In genomic region chr19:55257656-55258375, GRCm38 (mm10) we compare ENCODE assay signal across 16 mouse cellular contexts. TPM values are rescaled to one million over a fixed set of nuclear protein-coding genes. Genes with fewer than 3 reads are reported as not detected.
DNase-seq lines count a peak whose midpoint lies in the region; ATAC-seq and TF ChIP-seq lines count a peak whose summit lies in the region.
"Had no signal": no experiment of that assay in that cellular context is flagged by ENCODE, and none has a peak within 500 bp of the region (broad histone marks: within the 10 kb centered on the region; RNA-seq: fewer than 3 reads in every experiment).

No protein-coding gene starts in this region.

- H3K9ac ChIP-seq in liver, embryonic 16.5 days (ENCODE audit: low read depth, low read length): no peak overlapping the region
- H3K9ac ChIP-seq in hindbrain, embryonic 16.5 days (ENCODE audit: low read depth, low read length): no peak overlapping the region
- H3K9ac ChIP-seq: forebrain, embryonic 15.5 days; midbrain, embryonic 12.5 days; neural tube, embryonic 15.5 days had no signal

- no peaks in the 10 kb centered on the region for H3K79me2 ChIP-seq in myocyte (ENCODE audit: control insufficient read depth, insufficient read depth)

- H3K4me3 ChIP-seq in liver, embryonic 16.5 days (ENCODE audit: low read depth, low read length): no peak overlapping the region
- no peak overlapping the region for H3K4me3 ChIP-seq in myocyte
- H3K4me3 ChIP-seq in hindbrain, embryonic 16.5 days (ENCODE audit: low read length): no peak overlapping the region
- H3K4me3 ChIP-seq: forebrain, embryonic 15.5 days; midbrain, embryonic 12.5 days; neural tube, embryonic 15.5 days had no signal

- no peaks in the 10 kb centered on the region for H3K27me3 ChIP-seq in liver, embryonic 16.5 days (ENCODE audit: control insufficient read depth, insufficient read depth, low read depth, low read length)
- H3K27me3 ChIP-seq in myocyte (ENCODE audit: control insufficient read depth, insufficient read depth, insufficient read length): no peaks in the 10 kb centered on the region
- no peaks in the 10 kb centered on the region for H3K27me3 ChIP-seq in hindbrain, embryonic 16.5 days (replicated peaks; ENCODE audit: control insufficient read depth, insufficient read depth, low read length)
- H3K27me3 ChIP-seq: forebrain, embryonic 15.5 days; midbrain, embryonic 12.5 days; neural tube, embryonic 15.5 days had no signal

- peak overlapping the region; percentile 67 for H3K27ac ChIP-seq in liver, embryonic 16.5 days (ENCODE audit: low read length)
- H3K27ac ChIP-seq in hindbrain, embryonic 16.5 days (ENCODE audit: low read depth, low read length): no peak overlapping the region
- H3K27ac ChIP-seq: forebrain, embryonic 15.5 days; midbrain, embryonic 12.5 days; neural tube, embryonic 15.5 days had no signal

- no peaks in the 10 kb centered on the region for H3K36me3 ChIP-seq in liver, embryonic 16.5 days (ENCODE audit: control insufficient read depth, insufficient read depth)
- no peaks in the 10 kb centered on the region for H3K36me3 ChIP-seq in myocyte (ENCODE audit: control insufficient read depth, insufficient read depth)
- H3K36me3 ChIP-seq in hindbrain, embryonic 16.5 days (ENCODE audit: control insufficient read depth, insufficient read depth, low read length): no peaks in the 10 kb centered on the region
- H3K36me3 ChIP-seq: forebrain, embryonic 15.5 days; midbrain, embryonic 12.5 days; neural tube, embryonic 15.5 days had no signal

- H3K4me2 ChIP-seq in liver, embryonic 16.5 days (ENCODE audit: low read depth, low read length): 0 out of 2 replicates have a peak overlapping the region, but pooled peaks have one; percentile 4
- no peak overlapping the region for H3K4me2 ChIP-seq in myocyte (ENCODE audit: low read depth)
- no peak overlapping the region for H3K4me2 ChIP-seq in hindbrain, embryonic 16.5 days (ENCODE audit: low read length)
- H3K4me2 ChIP-seq: forebrain, embryonic 15.5 days; midbrain, embryonic 12.5 days; neural tube, embryonic 15.5 days had no signal

- H3ac ChIP-seq in myocyte (ENCODE audit: control insufficient read depth, insufficient read length): no peak overlapping the region

- 30% methylated on average over 5 of the region's 5 CpGs for WGBS in liver, embryonic 16.5 days (ENCODE audit: insufficient replicate concordance)
- WGBS in hindbrain, embryonic 16.5 days: 88% methylated on average over 5 of the region's 5 CpGs

- H3K9me3 ChIP-seq in liver, embryonic 16.5 days (replicated peaks; ENCODE audit: control insufficient read depth, low read length): no peaks in the 10 kb centered on the region
- H3K9me3 ChIP-seq in hindbrain, embryonic 16.5 days (ENCODE audit: control insufficient read depth, low read length): no peaks in the 10 kb centered on the region
- H3K9me3 ChIP-seq: forebrain, embryonic 15.5 days; midbrain, embryonic 12.5 days; neural tube, embryonic 15.5 days had no signal

- ATAC-seq in liver, embryonic 16.5 days (ENCODE audit: low read depth): peak; percentile 61
- no peak for ATAC-seq in hindbrain, embryonic 16.5 days
- ATAC-seq: forebrain, embryonic 15.5 days had no signal

- TF ChIP-seq POLR2A in myocyte (IDR thresholded peaks at IDR 0.05; ENCODE audit: insufficient read length, low read depth): no peak

- peaks cover 60% of the 10 kb centered on the region for H3K4me1 ChIP-seq in liver, embryonic 16.5 days (ENCODE audit: control insufficient read depth, low read depth, low read length)
- peaks cover 10% of the 10 kb centered on the region for H3K4me1 ChIP-seq in hindbrain, embryonic 16.5 days (ENCODE audit: control insufficient read depth, insufficient read depth, low read depth, low read length)

- DNase-seq in adrenal gland, adult 8-10 months: peak; percentile 28
- no peak for DNase-seq in adrenal gland, postnatal 4 days (ENCODE audit: low spot score in 2 of 2)
- peak; percentile 99 for DNase-seq in fat pad, adult 2 months (ENCODE audit: extremely low read depth, low read depth, low spot score)
- no peak for DNase-seq in layer of hippocampus, adult 11-12 months (ENCODE audit: low spot score)
- no peak for DNase-seq in frontal cortex, postnatal 25 days (ENCODE audit: low spot score in 2 of 2)
- DNase-seq: B cell, adult 2 months; right cerebral cortex, postnatal 25 days; thymus, postnatal 36 days had no signal

TF ChIP-seq in myocyte, 11 proteins besides CTCF, POLR2A, EP300 and RAD21:
- TF ChIP-seq CEBPB (IDR thresholded peaks at IDR 0.05; ENCODE audit: insufficient read depth, poor library complexity, severe bottlenecking) (peak; percentile 64; the same call in 1 of the 2 replicates), E2F4 (IDR thresholded peaks at IDR 0.05; ENCODE audit: insufficient read depth) (no peak)

RNA-seq across cellular contexts. Expression of gene Acsl5, which starts 6.1 kb away (rescaled TPM):
- 100 to 1,000 TPM in 1 of 4 experiments, 10 to 100 TPM in 3; 47.1 to 132 (median 70.1) TPM for total RNA-seq in adrenal gland, adult 8-10 months (2022)
- 10 to 100 TPM; 55.7 to 89.0 TPM for total RNA-seq in adrenal gland, postnatal 4 days (2021)
- polyA plus RNA-seq in liver, embryonic 16.5 days (2015; fragmentation: Nextera tagmentation; extraction: Ambion mirVana): 203 and 205 TPM in 2 replicates
- polyA plus RNA-seq in myocyte (2012; fragmentation: generic; extraction: Trizol): 16.0 TPM
- polyA plus RNA-seq in hindbrain, embryonic 16.5 days (2015; fragmentation: Nextera tagmentation; extraction: Ambion mirVana): 19.7 and 20.1 TPM in 2 replicates

RNA-seq across cellular contexts. Expression of gene Gucy2g, which starts 16.8 kb away (rescaled TPM):
- total RNA-seq in adrenal gland, adult 8-10 months (2022): not detected
- under 1 TPM in 1 of 2 experiments, not detected in 1; 0.08 TPM for total RNA-seq in adrenal gland, postnatal 4 days (2021)
- 0.02 and 0.05 TPM in 2 replicates for polyA plus RNA-seq in liver, embryonic 16.5 days (2015; fragmentation: Nextera tagmentation; extraction: Ambion mirVana)
- 0.05 TPM for polyA plus RNA-seq in myocyte (2012; fragmentation: generic; extraction: Trizol)
- polyA plus RNA-seq in hindbrain, embryonic 16.5 days (2015; fragmentation: Nextera tagmentation; extraction: Ambion mirVana): 0.05 and 0.06 TPM in 2 replicates
- polyA plus RNA-seq: embryonic facial prominence, embryonic 11.5 days; forebrain, embryonic 15.5 days; hindbrain, embryonic 11.5 days; midbrain, embryonic 12.5 days had no signal

RNA-seq across cellular contexts. Expression of gene Zdhhc6, which starts 58.0 kb away (rescaled TPM):
- 10 to 100 TPM; 40.9 to 50.9 (median 45.1) TPM for total RNA-seq in adrenal gland, adult 8-10 months (2022)
- 10 to 100 TPM; 48.5 to 49.9 TPM for total RNA-seq in adrenal gland, postnatal 4 days (2021)
- polyA plus RNA-seq in liver, embryonic 16.5 days (2015; fragmentation: Nextera tagmentation; extraction: Ambion mirVana): 46.9 and 48.5 TPM in 2 replicates
- 37.4 TPM for polyA plus RNA-seq in myocyte (2012; fragmentation: generic; extraction: Trizol)
- polyA plus RNA-seq in hindbrain, embryonic 16.5 days (2015; fragmentation: Nextera tagmentation; extraction: Ambion mirVana): 65.8 and 71.4 TPM in 2 replicates

RNA-seq across cellular contexts. Expression of gene Vti1a, which starts 58.3 kb away (rescaled TPM):
- 10 to 100 TPM; 38.6 to 56.3 (median 41.6) TPM for total RNA-seq in adrenal gland, adult 8-10 months (2022)
- total RNA-seq in adrenal gland, postnatal 4 days (2021): 10 to 100 TPM; 37.4 to 38.1 TPM
- 12.3 and 12.8 TPM in 2 replicates for polyA plus RNA-seq in liver, embryonic 16.5 days (2015; fragmentation: Nextera tagmentation; extraction: Ambion mirVana)
- polyA plus RNA-seq in myocyte (2012; fragmentation: generic; extraction: Trizol): 10.5 TPM
- polyA plus RNA-seq in hindbrain, embryonic 16.5 days (2015; fragmentation: Nextera tagmentation; extraction: Ambion mirVana): 36.7 and 37.1 TPM in 2 replicates

Comparison
In these comparisons a context has a peak if more than half of its experiments do, and no peak if none do; other contexts are left out.
1. DNase-seq: peak in adrenal gland, adult 8-10 months (single experiment) and fat pad, adult 2 months (single experiment); none in adrenal gland, postnatal 4 days (0 of 2), layer of hippocampus, adult 11-12 months (single experiment) and frontal cortex, postnatal 25 days (0 of 2).